Mouse (Mus musculus) large intestine, adult 2 months (tissue): Measurements from ENCODE around the gene Gab2. TPM values are rescaled to one million over a fixed set of nuclear protein-coding genes. Genes with fewer than 3 reads are reported as not detected.

Experiments
- DNase-seq: peaks from one replicate; pipeline ENCODE4 v3.0.0-alpha.2; 2012; ENCODE audit warnings: low read depth, low spot score
- WGBS: fragments of 180-500 bp; shearing (Covaris S2); methylation state at CpG from one replicate; pipeline ENCODE4 v1.1.7; 2018; 5-methylcytosine and 5-hydroxymethylcytosine counted together
- polyA plus RNA-seq: library from polyadenylated mRNA; depleted of rRNA; stranded (reverse); fragments of >200 nt; gene quantifications from 2 replicates; pipeline ENCODE4 v1.2.3, GENCODE M21; 2012

The Gab2 gene
- polyA plus RNA-seq, 1 experiment: 8.4 TPM

- WGBS: 72% methylated on average over 6 of the region's 6 CpGs
- no peak for DNase-seq
Measured at GRCm38 (mm10) chr7:97333113-97333898, 251.9 kb downstream of the Gab2 start.

GRCm38 (mm10) chr7:97334406-97334805 is 253.0 kb downstream of the Gab2 start:
- WGBS: 88% methylated on average over 2 of the region's 2 CpGs
- no peak for DNase-seq

- DNase-seq: no peak
- WGBS: 87% methylated on average over 1 of the region's 1 CpGs
Measured at GRCm38 (mm10) chr7:97336678-97337077, 255.3 kb downstream of the Gab2 start.

- WGBS: 74% methylated on average over 4 of the region's 4 CpGs
- no peak for DNase-seq
Measured at GRCm38 (mm10) chr7:97338593-97338992, 257.2 kb downstream of the Gab2 start.

- WGBS: 95% methylated on average over 7 of the region's 7 CpGs
- no peak for DNase-seq
Measured at GRCm38 (mm10) chr7:97339623-97340022, 258.2 kb downstream of the Gab2 start.

- peak; percentile 25 for DNase-seq
- 27% methylated on average over 18 of the region's 18 CpGs for WGBS
Measured at GRCm38 (mm10) chr7:97340907-97341849, 259.8 kb downstream of the Gab2 start.

GRCm38 (mm10) chr7:97342961-97343360 is 261.6 kb downstream of the Gab2 start:
- DNase-seq: no peak
- 56% methylated on average over 2 of the region's 2 CpGs for WGBS

- WGBS: 81% methylated on average over 2 of the region's 2 CpGs
- no peak for DNase-seq
Measured at GRCm38 (mm10) chr7:97344655-97345054, 263.3 kb downstream of the Gab2 start.

- DNase-seq: no peak
- WGBS: 66% methylated on average over 10 of the region's 10 CpGs
Measured at GRCm38 (mm10) chr7:97345229-97345871, 264.0 kb downstream of the Gab2 start.

- WGBS: 84% methylated on average over 9 of the region's 9 CpGs
- no peak for DNase-seq
Measured at GRCm38 (mm10) chr7:97346111-97346821, 264.9 kb downstream of the Gab2 start.

GRCm38 (mm10) chr7:97346822-97347166 is 265.4 kb downstream of the Gab2 start:
- no peak for DNase-seq
- 97% methylated on average over 4 of the region's 4 CpGs for WGBS

GRCm38 (mm10) chr7:97347464-97347863 is 266.1 kb downstream of the Gab2 start:
- WGBS: 97% methylated on average over 15 of the region's 15 CpGs
- no peak for DNase-seq

GRCm38 (mm10) chr7:97348318-97348717 is 266.9 kb downstream of the Gab2 start:
- DNase-seq: no peak
- 93% methylated on average over 3 of the region's 3 CpGs for WGBS

GRCm38 (mm10) chr7:97348836-97349235 is 267.4 kb downstream of the Gab2 start:
- 89% methylated on average over 5 of the region's 5 CpGs for WGBS
- no peak for DNase-seq

GRCm38 (mm10) chr7:97349438-97349837 is 268.1 kb downstream of the Gab2 start:
- WGBS: 94% methylated on average over 6 of the region's 6 CpGs
- no peak for DNase-seq

GRCm38 (mm10) chr7:97350891-97351290 is 269.5 kb downstream of the Gab2 start:
- 96% methylated on average over 5 of the region's 5 CpGs for WGBS
- DNase-seq: no peak

- WGBS: 89% methylated on average over 11 of the region's 11 CpGs
- no peak for DNase-seq
Measured at GRCm38 (mm10) chr7:97351792-97352513, 270.6 kb downstream of the Gab2 start.

- no peak for DNase-seq
- 95% methylated on average over 6 of the region's 6 CpGs for WGBS
Measured at GRCm38 (mm10) chr7:97353356-97353755, 272.0 kb downstream of the Gab2 start.
